Mouse (Mus musculus) CH12.LX (cell line): ENCODE results near the gene Gfi1b. TPM values are rescaled to one million over a fixed set of nuclear protein-coding genes. Genes with fewer than 3 reads are reported as not detected.
A peak's percentile ranks its signal among the peaks of the same experiment; 100 is the strongest.

Experiments used
- DNase-seq: peaks from one replicate; pipeline ENCODE4 v3.0.0-alpha.2; 2013; ENCODE audit errors: extremely low read depth
- H3K27ac ChIP-seq: 2 replicates; pipeline ENCODE4 v1.5.1; 2012; ENCODE audit warnings: low read depth, mild to moderate bottlenecking, control low read depth, moderate library complexity; ENCODE audit not compliant: insufficient read depth
- H3K27me3 ChIP-seq: replicated peaks from 2 replicates; pipeline ENCODE3; 2012; ENCODE audit warnings: inconsistent platforms
- H3K36me3 ChIP-seq, 2 experiments: replicated peaks in 1 of 2; 2 replicates each; pipeline versions ENCODE3 to v1.6.1; 2012; ENCODE audit warnings: inconsistent platforms in 1 of 2, low read length in 1 of 2, mild to moderate bottlenecking in 1 of 2, mixed read lengths in 1 of 2, moderate library complexity in 1 of 2; ENCODE audit not compliant: control insufficient read depth in 1 of 2, insufficient read depth in 1 of 2
- H3K4me1 ChIP-seq, 2 experiments: 2 replicates each; pipeline ENCODE4 v1.6.1; 2012; ENCODE audit warnings: inconsistent platforms in 1 of 2, moderate library complexity in 1 of 2; ENCODE audit not compliant: insufficient read depth in 2 of 2, control insufficient read depth in 1 of 2
- H3K4me2 ChIP-seq: 2 replicates; pipeline ENCODE4 v1.6.1; 2012; ENCODE audit warnings: low read depth, mild to moderate bottlenecking, control low read depth; ENCODE audit not compliant: poor library complexity, insufficient read depth, severe bottlenecking
- H3K4me3 ChIP-seq, 3 experiments: fragments of 150-350 bp in 1 of 3; sonication (generic) in 1 of 3; replicated peaks in 1 of 3; 2 replicates each; pipeline versions ENCODE3 to v1.5.1; 2011 to 2012; ENCODE audit warnings: low read depth in 2 of 3, low read length in 2 of 3, mild to moderate bottlenecking in 2 of 3, moderate library complexity in 2 of 3, control low read depth in 1 of 3, improper control_type of control experiment in 1 of 3, inconsistent platforms in 1 of 3, mixed read lengths in 1 of 3; ENCODE audit not compliant: poor library complexity in 1 of 3
- H3K79me2 ChIP-seq: replicated peaks from 2 replicates; pipeline ENCODE4 v1.6.1; 2012; ENCODE audit warnings: mild to moderate bottlenecking, moderate library complexity; ENCODE audit not compliant: control insufficient read depth, poor library complexity, insufficient read depth, severe bottlenecking; ENCODE audit errors: extremely low read depth
- H3K9ac ChIP-seq: 2 replicates; pipeline ENCODE4 v1.6.1; 2012; ENCODE audit warnings: low read depth, mild to moderate bottlenecking, control low read depth, moderate library complexity; ENCODE audit not compliant: insufficient read depth
- H3K9me3 ChIP-seq: replicated peaks from 2 replicates; pipeline ENCODE3; 2012; ENCODE audit warnings: low read length, inconsistent platforms, mixed read lengths
- BHLHE40 ChIP-seq: IDR thresholded peaks from 2 replicates; pipeline ENCODE4 v1.6.1; 2011; ENCODE audit warnings: mild to moderate bottlenecking, low read depth, low read length, improper control_type of control experiment
- CHD1 ChIP-seq: IDR thresholded peaks from 2 replicates; pipeline ENCODE4 v1.6.1; 2012; ENCODE audit warnings: low read depth, low read length, improper control_type of control experiment, inconsistent platforms
- CTCF ChIP-seq, 2 experiments: IDR thresholded peaks in 1 of 2; conservative IDR thresholded peaks in 1 of 2; 2 replicates each; pipeline ENCODE4 v1.5.1; 2011 to 2012; ENCODE audit warnings: low read depth in 2 of 2, low read length in 2 of 2, improper control_type of control experiment in 1 of 2, inconsistent platforms in 1 of 2, mild to moderate bottlenecking in 1 of 2, moderate library complexity in 1 of 2
- E2F4 ChIP-seq: IDR thresholded peaks from 2 replicates; pipeline ENCODE4 v1.6.1; 2011; ENCODE audit warnings: low read depth, low read length, improper control_type of control experiment; ENCODE audit not compliant: insufficient replicate concordance
- ELF1 ChIP-seq: IDR thresholded peaks from 2 replicates; pipeline ENCODE4 v1.6.1; 2014; ENCODE audit warnings: low read depth, mild to moderate bottlenecking, inconsistent platforms, low read length, improper control_type of control experiment
- EP300 ChIP-seq: IDR thresholded peaks from 2 replicates; pipeline ENCODE4 v1.6.1; 2011; ENCODE audit warnings: low read length, improper control_type of control experiment
- ETS1 ChIP-seq: conservative IDR thresholded peaks from 2 replicates; pipeline ENCODE4 v1.6.1; 2012; ENCODE audit warnings: low read depth, mild to moderate bottlenecking, inconsistent platforms, low read length, improper control_type of control experiment, moderate library complexity
- GABPA ChIP-seq: IDR thresholded peaks from 2 replicates; pipeline ENCODE4 v1.6.1; 2012; ENCODE audit warnings: low read depth, low read length, improper control_type of control experiment, inconsistent platforms; ENCODE audit not compliant: insufficient replicate concordance
- IRF4 ChIP-seq: IDR thresholded peaks from 2 replicates; pipeline ENCODE4 v1.6.1; 2014; ENCODE audit warnings: low read depth, mild to moderate bottlenecking, inconsistent platforms, low read length, improper control_type of control experiment
- JUND ChIP-seq: conservative IDR thresholded peaks from 2 replicates; pipeline ENCODE4 v1.6.1; 2011; ENCODE audit warnings: low read depth, low read length, improper control_type of control experiment
- KAT2A ChIP-seq: IDR thresholded peaks from 2 replicates; pipeline ENCODE4 v1.6.1; 2012; ENCODE audit warnings: low read length, improper control_type of control experiment, inconsistent platforms; ENCODE audit not compliant: insufficient replicate concordance
- MAX ChIP-seq: IDR thresholded peaks from 2 replicates; pipeline ENCODE4 v1.6.1; 2011; ENCODE audit warnings: low read length, improper control_type of control experiment
- MAZ ChIP-seq: IDR thresholded peaks from 2 replicates; pipeline ENCODE4 v1.6.1; 2012; ENCODE audit warnings: low read depth, mild to moderate bottlenecking, inconsistent platforms, low read length, improper control_type of control experiment, moderate library complexity
- MEF2A ChIP-seq: IDR thresholded peaks from 2 replicates; pipeline ENCODE4 v1.6.1; 2014; ENCODE audit warnings: low read depth, mild to moderate bottlenecking, inconsistent platforms, low read length, improper control_type of control experiment, borderline replicate concordance
- MYC ChIP-seq: IDR thresholded peaks from 2 replicates; pipeline ENCODE4 v1.6.1; 2011; ENCODE audit warnings: low read depth, mild to moderate bottlenecking, improper control_type of control experiment, low read length
- NELFE ChIP-seq: IDR thresholded peaks from 2 replicates; pipeline ENCODE4 v1.6.1; 2011; ENCODE audit warnings: low read depth, low read length, improper control_type of control experiment
- NRF1 ChIP-seq: IDR thresholded peaks from 2 replicates; pipeline ENCODE4 v1.6.1; 2014; ENCODE audit warnings: low read depth, mild to moderate bottlenecking, inconsistent platforms, low read length, improper control_type of control experiment, moderate library complexity
- PAX5 ChIP-seq: IDR thresholded peaks from 2 replicates; pipeline ENCODE4 v1.6.1; 2012; ENCODE audit warnings: low read length, inconsistent platforms, mixed read lengths
- POLR2A ChIP-seq: IDR thresholded peaks from 2 replicates; pipeline ENCODE4 v1.6.1; 2011; ENCODE audit warnings: low read depth, mild to moderate bottlenecking, improper control_type of control experiment, low read length
- POLR2AphosphoS2 ChIP-seq: IDR thresholded peaks from 2 replicates; pipeline ENCODE4 v1.6.1; 2011; ENCODE audit warnings: low read depth, low read length, improper control_type of control experiment
- RAD21 ChIP-seq: IDR thresholded peaks from 2 replicates; pipeline ENCODE4 v1.6.1; 2011; ENCODE audit warnings: low read depth, mild to moderate bottlenecking, low read length, improper control_type of control experiment, moderate library complexity
- RCOR1 ChIP-seq: conservative IDR thresholded peaks from 2 replicates; pipeline ENCODE4 v1.6.1; 2012; ENCODE audit warnings: low read depth, mild to moderate bottlenecking, inconsistent platforms, low read length, improper control_type of control experiment
- SMC3 ChIP-seq: IDR thresholded peaks from 2 replicates; pipeline ENCODE4 v1.6.1; 2011; ENCODE audit warnings: low read depth, low read length, improper control_type of control experiment
- UBTF ChIP-seq: IDR thresholded peaks from 2 replicates; pipeline ENCODE4 v1.6.1; 2012; ENCODE audit warnings: low read depth, mild to moderate bottlenecking, inconsistent platforms, low read length, improper control_type of control experiment, moderate library complexity
- USF1 ChIP-seq: IDR thresholded peaks from 2 replicates; pipeline ENCODE4 v1.6.1; 2014; ENCODE audit warnings: low read depth, mild to moderate bottlenecking, inconsistent platforms, low read length, improper control_type of control experiment
- USF2 ChIP-seq: conservative IDR thresholded peaks from 2 replicates; pipeline ENCODE4 v1.6.1; 2011; ENCODE audit warnings: low read depth, low read length, improper control_type of control experiment
- ZKSCAN1 ChIP-seq: IDR thresholded peaks from 2 replicates; pipeline ENCODE4 v1.6.1; 2012; ENCODE audit warnings: low read depth, inconsistent platforms, low read length, improper control_type of control experiment, borderline replicate concordance
- ZMIZ1 ChIP-seq: IDR thresholded peaks from 2 replicates; pipeline ENCODE4 v1.6.1; 2012; ENCODE audit warnings: low read depth, mild to moderate bottlenecking, inconsistent platforms, low read length, improper control_type of control experiment
- dilution Hi-C: fragments of 300-500 bp; cut with MboI; formaldehyde crosslinking; loops from 2 replicates; pipeline ENCODE4 v1.14.3; 2020; ENCODE audit warnings: low sequenced_read_pairs; ENCODE audit not compliant: extremely low pct_unique_long_range_greater_than_20kb, extremely low pct_ligation_motif_present
- in situ Hi-C: fragments of 300-500 bp; cut with MboI; formaldehyde crosslinking; loops from 3 replicates; pipeline ENCODE4 v1.14.3; 2019; ENCODE audit warnings: low sequenced_read_pairs, low pct_ligation_motif_present, low pct_unique_long_range_greater_than_20kb, mixed read lengths
- polyA plus RNA-seq: library from polyadenylated mRNA; unstranded; fragments of >175 nt; gene quantifications from 2 replicates; pipeline ENCODE4 v1.2.1, GENCODE M21; 2012; ENCODE audit warnings: low read depth; ENCODE audit not compliant: insufficient read length
- total RNA-seq, 2 experiments: library from RNA; depleted of rRNA; stranded (reverse); fragments of 300-350 nt in 1 of 2; fragments of >200 nt in 1 of 2; gene quantifications; 2 replicates each; pipeline ENCODE4 v1.2.3; 2012 to 2014

The Gfi1b gene
- total and polyA plus RNA-seq, 3 experiments, result 0.19 to 0.87 TPM; not detected in 1

DNA sequence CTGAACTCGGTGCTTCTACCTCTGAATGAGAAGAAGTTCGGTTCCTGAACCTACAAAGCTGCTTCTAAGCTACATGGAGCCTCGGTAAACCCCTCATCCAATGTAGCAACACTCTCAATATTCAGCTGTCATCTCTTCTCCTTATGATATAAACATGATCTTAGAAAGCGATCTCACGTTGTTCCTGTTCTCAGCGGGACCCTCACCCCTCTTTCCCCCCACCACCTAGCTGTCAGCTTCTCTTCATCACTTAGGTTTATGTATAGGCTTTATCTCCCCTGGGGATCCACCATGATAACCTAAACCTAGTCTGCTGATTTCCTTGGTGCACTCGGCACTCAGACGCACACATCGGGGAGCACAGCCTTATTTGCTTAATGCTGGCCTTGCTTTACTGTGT, 38.1 kb downstream of the Gfi1b start, which contains the start of gene Gtf3c5:
Gtf3c5 (minus strand) TSS at position 101 of the 400 bp plus-strand sequence.
- Histone ChIP-seq H3K9me3 (no peaks in the 10 kb centered on the region), H3K79me2 (no peaks in the 10 kb centered on the region), H3K4me2 (peak within 1 kb of the TSS; percentile 94)
- in situ Hi-C loops, result no loop called here
- TF ChIP-seq ZKSCAN1 (no peak), ETS1 (no peak), RAD21 (no peak), BHLHE40 (no peak), SMC3 (no peak), UBTF (no peak), MEF2A (no peak), PAX5 (no peak), ELF1 (no peak), JUND (no peak), RCOR1 (no peak), KAT2A (no peak), POLR2AphosphoS2 (no peak), CTCF (conservative IDR thresholded peaks at IDR 0.05 in 1 of 2, IDR thresholded peaks at IDR 0.05 in 1 of 2; ENCODE audit: low read depth in 2 of 2, low read length in 2 of 2) (no peak), CHD1 (no peak), POLR2A (no peak)
- TF ChIP-seq, all 38 proteins: peak for 0
- DNase-seq, result no peak
- peak within 1 kb of the TSS; percentile 50; the same call in 1 of the 2 replicates for H3K27ac ChIP-seq
- peaks cover 15 to 33% of the 10 kb centered on the region in 2 experiments for H3K4me1 ChIP-seq
- peak within 1 kb of the TSS; percentile 78 to 98 (median 95) for H3K4me3 ChIP-seq
- H3K9ac ChIP-seq, result peak within 1 kb of the TSS; percentile 75
- dilution Hi-C loops, result no loop called here
- peaks cover 2% of the 10 kb centered on the region for H3K27me3 ChIP-seq
- peaks cover 6 to 24% of the 10 kb centered on the region in 2 experiments for H3K36me3 ChIP-seq

DNA sequence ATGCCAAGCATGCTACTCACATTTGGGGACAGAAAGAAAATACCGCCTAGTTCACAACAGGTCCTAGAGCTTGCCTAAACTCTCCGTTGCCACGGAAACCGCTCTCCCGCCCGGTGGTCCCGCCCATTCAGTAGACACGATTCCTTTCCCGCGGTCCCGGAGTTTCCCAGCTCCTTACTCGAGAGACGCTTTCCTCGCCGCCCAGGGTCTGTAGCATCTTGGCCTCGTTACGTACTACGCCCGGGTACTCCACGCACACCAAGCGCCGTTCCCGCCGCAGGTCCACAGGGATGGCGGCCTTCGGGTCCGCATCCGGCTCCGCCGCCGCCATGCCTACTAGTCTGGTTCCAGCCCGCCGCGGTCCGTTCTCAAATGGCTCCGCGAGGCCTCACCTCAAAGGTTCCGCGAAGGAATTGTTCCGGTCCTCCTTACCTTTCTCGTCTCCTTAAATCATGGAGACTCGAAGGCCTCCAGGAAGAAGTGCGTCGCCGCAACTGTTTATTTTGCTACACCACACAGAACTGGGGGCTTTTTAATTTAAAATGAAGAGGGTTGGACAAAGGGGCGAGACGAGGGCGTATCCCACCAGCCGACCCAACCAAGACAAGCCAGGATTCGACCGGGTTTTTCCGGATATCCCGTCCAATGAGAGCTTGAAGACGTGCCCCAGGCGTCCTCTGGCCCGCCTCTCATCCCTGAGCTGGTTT, 39.0 kb downstream of the Gfi1b start:
- H3K4me2 ChIP-seq, result peak overlapping the region; percentile 94; the same call in 1 of the 2 replicates
- dilution Hi-C loops, result no loop called here
- peak overlapping the region; percentile 75 for H3K9ac ChIP-seq
- DNase-seq, result peak; percentile 92
- H3K4me3 ChIP-seq, result peak overlapping the region; percentile 78 to 98 (median 95)
- H3K36me3 ChIP-seq, result peaks cover 13 to 33% of the 10 kb centered on the region in 2 experiments
- peak overlapping the region; percentile 50; the same call in 1 of the 2 replicates for H3K27ac ChIP-seq
- H3K79me2 ChIP-seq, result no peaks in the 10 kb centered on the region
- peaks cover 15 to 33% of the 10 kb centered on the region in 2 experiments for H3K4me1 ChIP-seq
- H3K9me3 ChIP-seq, result no peaks in the 10 kb centered on the region
- peaks cover 2% of the 10 kb centered on the region for H3K27me3 ChIP-seq
- in situ Hi-C loops, result no loop called here
- no peak for TF ChIP-seq BHLHE40
- TF ChIP-seq MAX, result peak; percentile 83
- no peak for TF ChIP-seq EP300
- TF ChIP-seq IRF4, result peak; percentile 65; the same call in 1 of the 2 replicates
- no peak; the same call in 1 of the 2 replicates for TF ChIP-seq GABPA
- TF ChIP-seq SMC3, result no peak
- no peak for TF ChIP-seq RCOR1
- no peak for TF ChIP-seq USF1
- TF ChIP-seq RAD21, result no peak
- peak; percentile 67 for TF ChIP-seq ZMIZ1
- peak; percentile 97 for TF ChIP-seq E2F4
- TF ChIP-seq MEF2A, result peak; percentile 71
- TF ChIP-seq POLR2A, result peak; percentile 73
- TF ChIP-seq ZKSCAN1, result peak; percentile 19; the same call in 1 of the 2 replicates
- TF ChIP-seq ETS1, result no peak; the same call in 1 of the 2 replicates
- peak; percentile 58 for TF ChIP-seq NELFE
- TF ChIP-seq USF2, result no peak
- TF ChIP-seq ELF1, result peak; percentile 71; the same call in 1 of the 2 replicates
- TF ChIP-seq CHD1, result no peak; the same call in 1 of the 2 replicates
- peak; percentile 86; the same call in 1 of the 2 replicates for TF ChIP-seq KAT2A
- peak; percentile 77; the same call in 1 of the 2 replicates for TF ChIP-seq MAZ
- TF ChIP-seq NRF1, result peak; percentile 66
- TF ChIP-seq MYC, result peak; percentile 47; the same call in 1 of the 2 replicates
